In genomic region chr2:156973316-156974100, GRCm38 (mm10) we compare ENCODE assay signal across 14 mouse cellular contexts. TPM values are rescaled to one million over a fixed set of nuclear protein-coding genes. Genes with fewer than 3 reads are reported as not detected.
A peak's percentile ranks its signal among the peaks of the same experiment; 100 is the strongest.
DNase-seq lines count a peak whose midpoint lies in the region; ATAC-seq and TF ChIP-seq lines count a peak whose summit lies in the region.
"Had no signal": no experiment of that assay in that cellular context is flagged by ENCODE, and none has a peak within 500 bp of the region (broad histone marks: within the 10 kb centered on the region; RNA-seq: fewer than 3 reads in every experiment).

No protein-coding gene starts in this region.

- no peaks in the 10 kb centered on the region for H3K27me3 ChIP-seq in intestine, embryonic 15.5 days (replicated peaks)
- no peaks in the 10 kb centered on the region for H3K27me3 ChIP-seq in midbrain, embryonic 15.5 days (replicated peaks)
- H3K27me3 ChIP-seq: embryonic facial prominence, embryonic 15.5 days had no signal

- 84% methylated on average over 5 of the region's 5 CpGs for WGBS in intestine, embryonic 15.5 days
- WGBS in midbrain, embryonic 15.5 days = 85% methylated on average over 5 of the region's 5 CpGs

- ATAC-seq in intestine, embryonic 15.5 days = no peak
- no peak for ATAC-seq in midbrain, embryonic 15.5 days (replicated peaks)
- ATAC-seq: hindbrain, postnatal 0 days had no signal

- no peak for DNase-seq in layer of hippocampus, adult 2 months (ENCODE audit: low spot score in 2 of 2)
- no peak for DNase-seq in layer of hippocampus, postnatal 14 days (ENCODE audit: low spot score in 2 of 2)
- peak; percentile 55 to 60 for DNase-seq in cerebellum, postnatal 10 days
- DNase-seq in left cerebral cortex, adult 18-20 months (ENCODE audit: low spot score in 2 of 2) = peak; percentile 76 to 77
- DNase-seq in adrenal gland, adult 18-20 months (ENCODE audit: low spot score in 2 of 2) = no peak
- DNase-seq: kidney, postnatal 25 days; spleen, adult 18-20 months; thymus, postnatal 4 days had no signal

- no peak overlapping the region for H3K4me3 ChIP-seq in layer of hippocampus, adult 2 months
- no peak overlapping the region for H3K4me3 ChIP-seq in intestine, embryonic 15.5 days (replicated peaks)
- H3K4me3 ChIP-seq in midbrain, embryonic 15.5 days = no peak overlapping the region
- H3K4me3 ChIP-seq: embryonic facial prominence, embryonic 15.5 days had no signal

- peak; percentile 43 for TF ChIP-seq CTCF in layer of hippocampus, adult 2 months (conservative IDR thresholded peaks at IDR 0.05)

- no peak overlapping the region for H3K4me2 ChIP-seq in intestine, embryonic 15.5 days (replicated peaks)
- H3K4me2 ChIP-seq in midbrain, embryonic 15.5 days = no peak overlapping the region
- H3K4me2 ChIP-seq: embryonic facial prominence, embryonic 15.5 days had no signal

- H3K4me1 ChIP-seq in intestine, embryonic 15.5 days (replicated peaks) = 0 out of 2 replicates have a peak, but pooled peaks cover 3% of the 10 kb centered on the region
- H3K4me1 ChIP-seq in midbrain, embryonic 15.5 days = no peaks in the 10 kb centered on the region
- H3K4me1 ChIP-seq: embryonic facial prominence, embryonic 15.5 days had no signal

- H3K36me3 ChIP-seq in intestine, embryonic 15.5 days = no peaks in the 10 kb centered on the region
- H3K36me3 ChIP-seq in midbrain, embryonic 15.5 days (replicated peaks) = no peaks in the 10 kb centered on the region
- H3K36me3 ChIP-seq: embryonic facial prominence, embryonic 15.5 days had no signal

- no peaks in the 10 kb centered on the region for H3K9me3 ChIP-seq in intestine, embryonic 15.5 days
- no peaks in the 10 kb centered on the region for H3K9me3 ChIP-seq in midbrain, embryonic 15.5 days
- H3K9me3 ChIP-seq: embryonic facial prominence, embryonic 15.5 days; G1E had no signal

- peak overlapping the region; percentile 64 for H3K27ac ChIP-seq in layer of hippocampus, adult 2 months
- no peak overlapping the region for H3K27ac ChIP-seq in intestine, embryonic 15.5 days
- no peak overlapping the region for H3K27ac ChIP-seq in midbrain, embryonic 15.5 days
- H3K27ac ChIP-seq: embryonic facial prominence, embryonic 15.5 days; hindbrain, postnatal 0 days; macrophage had no signal

- no peak overlapping the region for H3K9ac ChIP-seq in intestine, embryonic 15.5 days
- no peak overlapping the region for H3K9ac ChIP-seq in midbrain, embryonic 15.5 days
- H3K9ac ChIP-seq: embryonic facial prominence, embryonic 15.5 days had no signal

RNA-seq across cellular contexts. Expression of gene Ndrg3, which starts 18.3 kb away (rescaled TPM):
- 100 to 1,000 TPM; 416 to 430 TPM for total RNA-seq in layer of hippocampus, adult 2 months (2021)
- total RNA-seq in layer of hippocampus, postnatal 14 days (2021) = 100 to 1,000 TPM; 457 to 474 TPM
- total RNA-seq in left cerebral cortex, adult 18-20 months (2021) = 100 to 1,000 TPM; 446 to 471 TPM
- polyA plus RNA-seq in intestine, embryonic 15.5 days (2015; fragmentation: Nextera tagmentation; extraction: Ambion mirVana) = 41.7 and 42.9 TPM in 2 replicates
- total RNA-seq in adrenal gland, adult 18-20 months (2021) = 10 to 100 TPM; 61.0 to 87.7 TPM
- 132 and 136 TPM in 2 replicates for polyA plus RNA-seq in midbrain, embryonic 15.5 days (2015; fragmentation: Nextera tagmentation; extraction: Ambion mirVana)

RNA-seq across cellular contexts. Expression of gene Dsn1, which starts 33.4 kb away (rescaled TPM):
- total RNA-seq in layer of hippocampus, adult 2 months (2021) = 1 to 10 TPM; 2.8 to 3.7 TPM
- total RNA-seq in layer of hippocampus, postnatal 14 days (2021) = 1 to 10 TPM; 4.0 to 5.4 TPM
- 1 to 10 TPM; 4.8 to 5.6 TPM for total RNA-seq in left cerebral cortex, adult 18-20 months (2021)
- 28.3 and 29.4 TPM in 2 replicates for polyA plus RNA-seq in intestine, embryonic 15.5 days (2015; fragmentation: Nextera tagmentation; extraction: Ambion mirVana)
- 1 to 10 TPM; 2.8 to 3.8 TPM for total RNA-seq in adrenal gland, adult 18-20 months (2021)
- polyA plus RNA-seq in midbrain, embryonic 15.5 days (2015; fragmentation: Nextera tagmentation; extraction: Ambion mirVana) = 8.9 and 9.6 TPM in 2 replicates

Comparison
In these comparisons a context has a peak if more than half of its experiments do, and no peak if none do; other contexts are left out.
1. DNase-seq: peak in cerebellum, postnatal 10 days (2 of 2) and left cerebral cortex, adult 18-20 months (2 of 2); none in layer of hippocampus, adult 2 months (0 of 2), layer of hippocampus, postnatal 14 days (0 of 2) and adrenal gland, adult 18-20 months (0 of 2).
2. RNA of gene Ndrg3, which starts 18.3 kb away (total RNA-seq): 457 to 474 TPM in layer of hippocampus, postnatal 14 days, 446 to 471 TPM in left cerebral cortex, adult 18-20 months and 416 to 430 TPM in layer of hippocampus, adult 2 months; 61.0 to 87.7 TPM in adrenal gland, adult 18-20 months; every median in the first group is over 4 times any median in the second.